18 mouse cellular contexts compared by ENCODE assay signal in genomic region chr7:84451681-84452080, GRCm38 (mm10). TPM values are rescaled to one million over a fixed set of nuclear protein-coding genes. Genes with fewer than 3 reads are reported as not detected.
DNase-seq lines count a peak whose midpoint lies in the region; TF ChIP-seq lines count a peak whose summit lies in the region.
"Had no signal": no experiment of that assay in that cellular context is flagged by ENCODE, and none has a peak within 500 bp of the region (broad histone marks: within the 10 kb centered on the region; RNA-seq: fewer than 3 reads in every experiment).

No protein-coding gene starts in this region.

- DNase-seq in layer of hippocampus, adult 2 months (ENCODE audit: low spot score in 2 of 2) = no peak
- no peak for DNase-seq in layer of hippocampus, postnatal 36 days
- DNase-seq in right cerebral cortex, adult 18-20 months = peak; percentile 44
- no peak for DNase-seq in right cerebral cortex, postnatal 4 days
- peak; percentile 54 for DNase-seq in brain, adult 2 months (ENCODE audit: low read depth, low spot score)
- DNase-seq in spleen, postnatal 4 days (ENCODE audit: low spot score in 2 of 2) = no peak
- DNase-seq: adrenal gland, adult 2 months; adrenal gland, adult 8-10 months; adrenal gland, postnatal 10 days; adrenal gland, postnatal 14 days; adrenal gland, postnatal 25 days; adrenal gland, postnatal 36 days; B cell, adult 2 months; cerebellum, adult 11 months; cerebellum, adult 11-12 months; cerebellum, adult 18-20 months; cerebellum, adult 2 months had no signal

- TF ChIP-seq CTCF in layer of hippocampus, adult 2 months (conservative IDR thresholded peaks at IDR 0.05) = no peak

- peak overlapping the region; percentile 72; the same call in 1 of the 2 replicates for H3K27ac ChIP-seq in layer of hippocampus, adult 2 months

- no peak overlapping the region for H3K4me3 ChIP-seq in layer of hippocampus, adult 2 months

RNA-seq across cellular contexts. Expression of gene Arnt2, which starts 41.7 kb away (rescaled TPM):
- total RNA-seq in layer of hippocampus, adult 2 months (2021) = 100 to 1,000 TPM; 146 to 163 TPM
- 100 to 1,000 TPM; 132 to 153 TPM for total RNA-seq in layer of hippocampus, postnatal 36 days (2021)
- total RNA-seq: MEL had no signal

Comparison
In these comparisons a context has a peak if more than half of its experiments do, and no peak if none do; other contexts are left out.
1. DNase-seq: peak in right cerebral cortex, adult 18-20 months (single experiment) and brain, adult 2 months (single experiment); none in layer of hippocampus, adult 2 months (0 of 2), layer of hippocampus, postnatal 36 days (0 of 2), right cerebral cortex, postnatal 4 days (single experiment) and spleen, postnatal 4 days (0 of 2).